Mouse (Mus musculus): ENCODE results near the gene Gm49318.

GRCm38 (mm10) chr9:21996178-21996867, 74.7 kb downstream of the Gm49318 start:
- TF ChIP-seq CTCF (IDR thresholded peaks at IDR 0.05; ENCODE audit: control insufficient read depth, insufficient read depth, insufficient replicate concordance, low read depth, low read length) (no peak), POLR2A (IDR thresholded peaks at IDR 0.05; ENCODE audit: control insufficient read depth, low read depth, low read length) (no peak)
